Mouse (Mus musculus): Measurements from ENCODE around the gene Adgrg2. TPM values are rescaled to one million over a fixed set of nuclear protein-coding genes. Genes with fewer than 3 reads are reported as not detected.
A peak's percentile ranks its signal among the peaks of the same experiment; 100 is the strongest.

Gene Adgrg2
- polyA plus RNA-seq (2017; shearing (Covaris generic)), result not detected

GRCm38 (mm10) chrX:160390464-160390956 is at the start of gene Adgrg2:
Gene Adgrg2, plus strand, starts transcription at chrX:160390690.
- no peak for ATAC-seq

GRCm38 (mm10) chrX:160350995-160351394 is 39.5 kb upstream of the Adgrg2 start:
- ATAC-seq, result no peak

- no peak for ATAC-seq
Measured at GRCm38 (mm10) chrX:160351967-160352677, 38.4 kb upstream of the Adgrg2 start.

GRCm38 (mm10) chrX:160384748-160385501 is 5.6 kb upstream of the Adgrg2 start:
- ATAC-seq, result no peak

GRCm38 (mm10) chrX:160385502-160385772 is 5.1 kb upstream of the Adgrg2 start:
- no peak for ATAC-seq

GRCm38 (mm10) chrX:160412930-160413453 is 22.5 kb downstream of the Adgrg2 start:
- no peak for ATAC-seq

- ATAC-seq, result no peak
Measured at GRCm38 (mm10) chrX:160413881-160414395, 23.4 kb downstream of the Adgrg2 start.

- ATAC-seq, result no peak
Measured at GRCm38 (mm10) chrX:160418397-160418796, 27.9 kb downstream of the Adgrg2 start.

- ATAC-seq, result no peak
Measured at GRCm38 (mm10) chrX:160423737-160424136, 33.2 kb downstream of the Adgrg2 start.

- no peak for ATAC-seq
Measured at GRCm38 (mm10) chrX:160426486-160426885, 36.0 kb downstream of the Adgrg2 start.

- no peak for ATAC-seq
Measured at GRCm38 (mm10) chrX:160426930-160427329, 36.4 kb downstream of the Adgrg2 start.

GRCm38 (mm10) chrX:160432192-160432591 is 41.7 kb downstream of the Adgrg2 start:
- no peak for ATAC-seq

GRCm38 (mm10) chrX:160441272-160441671 is 50.8 kb downstream of the Adgrg2 start:
- ATAC-seq, result no peak

- no peak for ATAC-seq
Measured at GRCm38 (mm10) chrX:160448351-160448750, 57.9 kb downstream of the Adgrg2 start.

GRCm38 (mm10) chrX:160449363-160449762 is 58.9 kb downstream of the Adgrg2 start:
- ATAC-seq, result no peak

GRCm38 (mm10) chrX:160455686-160456085 is 65.2 kb downstream of the Adgrg2 start:
- ATAC-seq, result no peak

- no peak for ATAC-seq
Measured at GRCm38 (mm10) chrX:160471257-160471786, 80.8 kb downstream of the Adgrg2 start.

- ATAC-seq, result no peak
Measured at GRCm38 (mm10) chrX:160489784-160490183, 99.3 kb downstream of the Adgrg2 start.

- ATAC-seq, result no peak
Measured at GRCm38 (mm10) chrX:160494333-160494732, 103.8 kb downstream of the Adgrg2 start.

- no peak for ATAC-seq
Measured at GRCm38 (mm10) chrX:160494921-160495320, 104.4 kb downstream of the Adgrg2 start.

GRCm38 (mm10) chrX:160496473-160496872 is 106.0 kb downstream of the Adgrg2 start:
- no peak for ATAC-seq

GRCm38 (mm10) chrX:160501095-160501494 is 110.6 kb downstream of the Adgrg2 start:
- no peak for ATAC-seq

- ATAC-seq, result peak; percentile 18
Measured at GRCm38 (mm10) chrX:160501687-160502047, 111.2 kb downstream of the Adgrg2 start.

All from inflammation-experienced regulatory T-cells, adult 6 months (primary cell).